Mouse (Mus musculus): ENCODE results near the gene Eif4e.

The Eif4e gene

DNA sequence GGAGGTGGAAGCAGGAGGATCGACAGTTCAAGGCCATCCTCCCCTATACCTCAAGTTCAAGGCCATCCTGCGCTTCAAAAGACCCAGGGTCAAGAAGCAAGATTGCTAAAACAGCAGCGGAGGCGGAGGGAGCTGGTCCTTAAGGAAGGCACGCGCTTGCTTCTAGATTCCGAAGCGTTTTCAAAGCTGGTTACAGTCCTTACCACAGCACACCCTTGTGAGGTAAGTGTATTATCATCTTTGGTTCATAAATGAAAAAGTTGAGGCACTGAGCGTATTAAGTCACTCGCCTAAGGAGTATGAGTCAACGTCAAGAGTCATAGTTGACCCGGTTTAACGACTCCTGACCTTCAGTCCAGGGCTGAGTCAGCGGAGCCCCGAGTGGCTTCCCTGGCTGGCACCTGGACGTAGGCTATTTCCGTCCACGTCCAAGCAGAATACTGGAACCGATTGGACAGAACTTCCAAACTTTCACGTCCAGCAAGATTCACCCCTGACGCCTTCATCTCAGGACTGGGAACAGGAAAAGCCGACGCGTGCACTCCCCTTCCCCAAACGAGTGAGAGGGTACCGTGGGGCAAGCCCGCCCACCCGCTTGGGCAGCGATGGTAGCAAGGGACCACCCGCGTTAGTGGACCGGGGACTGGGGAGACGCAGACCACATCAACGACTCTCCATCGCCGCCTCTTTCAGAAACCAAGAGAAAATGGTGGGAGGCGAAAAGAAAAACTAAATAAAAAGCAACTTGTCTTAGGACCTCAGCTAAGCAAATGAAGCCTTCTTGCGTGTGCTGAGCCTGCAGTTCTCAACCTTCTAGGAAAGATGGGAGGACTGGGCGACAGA, at the start of gene Eif4e:
Gene Eif4e, plus strand, starts transcription at position 107 of the 843 bp plus-strand sequence.
- DNase-seq (ENCODE audit: inconsistent age in 2 of 2, low spot score in 1 of 2) = peak; percentile 91 to 95

DNA sequence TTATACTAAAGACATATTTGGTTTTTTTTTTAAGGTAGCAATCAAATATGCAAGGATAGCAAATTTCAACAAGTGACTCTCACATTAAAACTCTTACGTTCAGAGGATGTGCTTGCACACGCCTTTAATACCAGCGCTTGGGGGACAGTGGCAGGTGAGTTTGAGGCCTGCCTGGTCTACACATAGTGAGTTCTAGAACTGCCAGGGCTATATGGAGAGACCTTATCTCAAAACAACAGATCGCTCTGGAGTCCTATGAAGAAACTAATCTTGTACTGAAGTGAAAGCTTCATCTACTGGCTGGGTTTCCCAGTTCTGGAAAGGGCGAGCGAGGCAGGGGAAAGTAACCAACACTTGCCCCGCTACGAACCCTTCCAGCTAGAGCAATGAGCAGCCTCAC, 46.5 kb upstream of the Eif4e start:
- no peak for DNase-seq (ENCODE audit: inconsistent age in 2 of 2, low spot score in 1 of 2)

DNA sequence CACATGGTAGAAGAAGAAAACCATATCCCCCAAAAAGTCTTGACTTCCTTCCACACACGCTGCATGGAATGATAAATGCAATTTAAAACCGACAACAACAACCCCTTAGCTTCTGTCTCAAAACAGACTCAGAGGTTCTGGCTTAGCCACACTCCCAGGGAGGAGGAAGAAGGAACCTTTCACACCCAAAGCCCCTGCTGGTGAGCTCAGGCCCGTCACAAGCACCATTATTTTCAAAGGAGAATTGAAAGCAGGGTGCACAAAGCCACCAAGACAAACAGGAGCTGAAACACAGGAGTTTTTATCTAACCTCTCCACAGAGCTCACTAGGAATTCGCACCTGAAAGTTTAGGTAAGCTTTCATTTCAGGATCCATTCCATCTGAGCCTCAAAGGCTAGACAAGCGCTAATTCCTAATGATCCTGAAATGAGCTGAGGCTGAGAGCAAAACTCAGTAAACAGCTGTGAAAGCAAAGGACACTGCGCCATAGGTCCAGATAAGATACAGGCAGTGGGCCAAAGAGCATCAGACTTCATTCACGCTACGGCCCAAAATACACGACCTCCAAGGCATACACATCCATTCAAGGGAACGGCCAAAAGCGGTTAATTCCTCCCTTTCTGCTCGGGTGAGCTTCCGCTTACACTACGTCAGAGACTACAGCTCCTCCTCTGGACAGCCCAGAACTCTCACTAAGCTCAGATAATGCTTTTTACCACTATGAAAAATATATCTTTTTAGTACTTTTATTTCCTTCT, 44.3 kb upstream of the Eif4e start:
- DNase-seq (ENCODE audit: inconsistent age in 2 of 2, low spot score in 1 of 2) = peak in 1 of 2 experiments; percentile 53

DNA sequence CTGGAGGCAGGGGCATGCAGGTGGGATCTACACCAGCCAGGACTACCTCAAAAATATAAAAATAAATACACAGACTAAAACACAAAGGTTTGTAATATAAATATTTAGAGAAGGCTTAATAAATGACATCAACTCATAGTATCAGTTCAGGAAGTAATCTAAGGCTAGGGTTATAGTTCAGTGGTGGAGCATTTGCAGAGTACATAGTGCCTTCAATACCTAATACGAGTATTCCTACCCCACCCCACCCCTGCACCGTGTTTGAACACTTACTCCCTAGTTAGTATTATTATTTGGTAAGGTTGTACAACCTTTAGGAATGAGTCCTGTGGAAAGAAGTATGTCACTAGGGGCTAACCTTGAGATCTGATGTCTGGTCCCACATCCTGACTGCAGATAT, 42.7 kb upstream of the Eif4e start:
- no peak for DNase-seq (ENCODE audit: inconsistent age in 2 of 2, low spot score in 1 of 2)

DNA sequence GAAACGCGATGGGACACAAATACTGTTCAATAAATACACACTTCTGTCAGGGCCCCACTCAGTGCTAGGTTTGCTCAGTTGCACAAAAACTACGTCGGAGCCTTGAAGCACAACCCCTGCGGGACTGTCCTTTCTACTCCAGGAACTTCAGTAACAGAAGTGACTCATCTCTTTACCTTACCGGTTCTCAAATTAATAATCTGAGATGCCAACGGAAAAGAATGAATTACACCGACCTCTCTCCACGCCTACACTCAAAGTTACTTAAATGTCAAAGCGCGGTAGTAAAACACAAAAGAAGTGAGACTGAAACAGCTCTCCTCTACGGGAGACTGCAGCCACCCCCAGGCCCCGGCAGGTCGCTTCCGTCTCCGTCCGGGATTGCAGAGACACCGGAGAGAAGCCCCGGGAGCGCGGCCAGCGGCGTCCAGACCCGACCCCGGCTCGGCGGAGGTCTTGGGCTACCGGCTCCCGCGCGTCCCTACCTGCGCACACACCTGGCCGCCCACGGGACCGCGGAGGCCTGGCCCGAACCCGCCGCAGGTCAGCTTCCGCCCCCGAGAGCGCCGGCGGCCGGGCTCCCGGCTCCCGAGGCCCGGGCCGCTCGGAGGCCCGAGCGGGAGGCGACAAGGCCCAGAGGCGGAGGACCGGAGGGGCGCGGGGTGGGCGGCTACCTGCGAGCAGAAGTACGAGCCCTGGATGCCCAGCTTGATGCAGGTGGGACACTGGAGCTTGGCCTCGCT, 37.2 kb upstream of the Eif4e start:
- no peak for DNase-seq (ENCODE audit: inconsistent age in 2 of 2, low spot score in 1 of 2)

DNA sequence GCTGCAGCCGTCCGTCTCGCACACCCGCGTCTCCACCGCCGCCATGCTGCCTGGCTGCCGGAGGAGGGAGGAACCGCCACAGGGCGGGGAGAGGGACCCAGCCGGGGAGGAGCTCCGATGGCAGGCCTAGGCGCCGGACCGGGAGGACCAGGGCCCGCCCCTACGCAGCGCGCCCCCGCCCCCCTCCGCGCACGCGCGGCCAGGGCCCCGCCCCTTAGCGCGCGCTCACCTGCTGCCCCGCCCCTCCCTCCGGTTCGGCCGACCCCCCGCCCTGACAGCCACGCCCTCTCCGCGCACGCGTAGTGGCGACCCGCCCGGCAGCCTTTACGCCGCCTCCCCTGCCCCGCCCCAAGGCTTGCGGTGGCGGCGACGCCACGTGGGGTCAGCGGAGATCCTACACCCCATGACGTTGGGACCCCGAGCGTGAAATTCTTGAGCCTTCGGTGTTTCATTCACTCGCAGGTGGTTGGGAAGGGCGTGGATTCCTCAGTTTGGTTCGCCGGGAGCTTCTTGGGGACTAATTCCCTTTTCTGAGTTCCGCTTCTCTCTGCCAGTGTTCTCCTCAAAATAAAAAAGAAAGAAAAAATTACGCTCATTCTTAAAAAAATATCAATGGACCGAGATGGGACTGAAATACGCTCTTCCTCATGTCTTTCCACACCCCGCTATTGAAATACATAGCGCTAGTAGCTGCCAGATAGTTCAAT, 36.5 kb upstream of the Eif4e start, which contains the start of gene Metap1:
Gene Metap1, minus strand, starts transcription at position 189 of the 707 bp plus-strand sequence.
- peak; percentile 97 to 99 for DNase-seq (ENCODE audit: inconsistent age in 2 of 2, low spot score in 1 of 2)

DNA sequence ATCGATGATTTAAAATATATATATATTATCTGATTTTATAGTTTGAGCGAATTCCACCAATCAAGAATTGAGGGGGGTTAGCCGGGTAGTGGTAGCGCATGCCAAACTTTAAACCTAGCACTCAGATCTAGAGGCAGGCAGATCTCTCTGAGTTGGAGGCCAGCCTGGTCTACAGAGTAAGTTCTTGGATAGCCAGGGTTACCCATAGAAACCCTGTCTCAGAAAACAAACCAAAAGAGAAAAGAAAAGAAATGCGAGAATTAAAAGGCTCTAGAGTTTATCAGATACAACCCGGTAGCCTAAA, 36.0 kb upstream of the Eif4e start:
- no peak for DNase-seq (ENCODE audit: inconsistent age in 2 of 2, low spot score in 1 of 2)

DNA sequence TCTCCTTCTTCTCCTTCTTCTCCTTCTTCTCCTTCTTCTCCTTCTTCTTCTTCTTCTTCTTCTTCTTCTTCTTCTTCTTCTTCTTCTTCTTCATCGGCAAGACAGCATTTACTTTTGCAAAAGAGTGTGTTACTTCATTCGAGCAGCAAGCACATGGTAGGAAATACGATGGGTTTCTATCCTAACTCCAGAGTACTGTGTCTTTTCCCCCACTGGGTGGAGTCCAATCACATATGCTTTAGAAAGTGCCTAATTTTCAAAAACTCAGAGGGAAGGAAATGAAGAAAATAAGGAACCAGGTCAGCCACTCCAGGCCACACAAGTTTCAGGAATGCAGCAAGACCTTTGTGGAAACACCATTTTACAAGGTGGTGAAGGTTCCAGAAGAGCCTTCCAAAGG, 32.3 kb upstream of the Eif4e start:
- DNase-seq (ENCODE audit: inconsistent age in 2 of 2, low spot score in 1 of 2) = no peak

DNA sequence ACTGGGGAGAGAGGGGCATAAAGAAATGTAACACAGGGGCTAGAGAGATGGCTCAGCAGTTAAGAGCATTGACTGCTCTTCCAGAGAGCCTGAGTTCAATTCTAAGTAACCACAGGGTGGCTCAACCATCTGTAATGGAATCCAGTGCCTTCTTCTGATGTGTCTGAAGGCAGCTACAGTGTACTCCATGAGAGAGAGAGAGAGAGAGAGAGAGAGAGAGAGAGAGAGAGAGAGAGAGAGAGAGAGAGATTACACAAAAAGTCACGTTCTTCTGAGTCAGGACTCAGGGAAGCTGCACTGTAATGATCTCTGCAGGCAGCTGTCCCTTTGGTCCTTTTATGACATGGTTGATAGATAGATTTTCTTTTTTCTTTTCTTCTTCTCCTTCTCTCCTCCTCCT, 31.4 kb upstream of the Eif4e start:
- DNase-seq (ENCODE audit: inconsistent age in 2 of 2, low spot score in 1 of 2) = no peak

DNA sequence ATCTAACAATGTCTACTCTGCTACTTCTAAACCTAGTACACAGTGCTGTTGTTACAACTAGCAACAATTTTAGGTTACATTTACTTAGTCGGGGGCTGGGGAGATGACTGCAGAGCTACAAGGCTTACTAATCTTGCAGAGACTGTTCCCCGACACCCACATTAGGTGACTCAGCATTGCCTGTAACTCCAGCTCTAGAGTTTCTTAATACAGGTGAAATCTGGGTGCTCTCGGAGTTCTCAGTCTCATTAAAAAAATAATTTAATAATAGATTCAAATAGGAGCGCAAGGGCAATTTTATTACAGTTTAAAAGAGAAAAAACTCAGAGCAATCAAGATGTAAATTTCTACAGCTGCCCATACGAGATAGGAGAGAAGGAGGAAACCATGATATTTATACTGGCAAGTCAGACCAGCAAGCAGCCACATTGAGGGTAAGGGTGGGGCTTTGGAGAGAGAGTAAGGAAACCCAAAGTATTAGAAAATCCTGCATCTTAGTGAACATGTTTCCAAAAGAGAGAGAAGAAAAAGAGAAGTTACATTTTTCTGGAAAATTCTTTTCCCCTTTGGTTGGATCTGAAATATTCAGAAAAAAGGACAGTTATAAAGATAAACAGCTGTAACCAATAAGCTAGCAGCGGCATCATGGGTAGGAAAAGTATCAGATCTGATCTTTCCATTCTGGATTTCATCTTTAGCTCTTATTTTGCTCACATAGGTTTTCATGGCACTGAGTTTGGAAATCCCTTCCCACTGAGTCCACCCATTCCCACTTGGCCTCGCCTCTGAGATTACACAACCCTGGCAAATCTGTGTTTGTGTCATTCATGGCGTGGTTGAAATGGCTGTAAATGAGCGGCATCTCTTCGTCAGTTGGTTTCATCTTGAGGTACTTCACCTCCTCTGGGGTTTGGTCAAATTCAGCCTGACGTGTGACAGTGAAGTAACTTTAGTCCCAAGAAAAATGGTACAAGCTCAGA, 30.5 kb upstream of the Eif4e start:
- DNase-seq (ENCODE audit: inconsistent age in 2 of 2, low spot score in 1 of 2) = no peak

DNA sequence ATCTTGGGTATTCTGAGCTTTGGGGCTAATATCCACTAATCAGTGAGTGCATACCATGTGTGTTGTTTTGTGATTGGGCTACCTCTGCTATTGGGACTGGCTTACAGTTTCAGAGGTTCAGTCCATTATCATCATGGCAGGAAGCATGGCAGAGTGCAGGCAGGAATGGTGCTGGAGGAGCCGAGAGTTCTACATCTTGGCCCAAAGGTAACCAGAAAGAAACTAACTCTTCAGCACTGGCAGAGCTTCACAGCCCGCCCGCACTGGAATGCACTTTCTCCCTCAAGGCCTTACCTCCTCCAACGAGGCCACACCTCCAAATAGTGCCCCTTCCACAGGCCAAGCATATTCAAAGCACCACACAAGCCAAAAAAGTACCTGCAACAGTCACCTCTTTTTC, 27.2 kb upstream of the Eif4e start:
- no peak for DNase-seq (ENCODE audit: inconsistent age in 2 of 2, low spot score in 1 of 2)

DNA sequence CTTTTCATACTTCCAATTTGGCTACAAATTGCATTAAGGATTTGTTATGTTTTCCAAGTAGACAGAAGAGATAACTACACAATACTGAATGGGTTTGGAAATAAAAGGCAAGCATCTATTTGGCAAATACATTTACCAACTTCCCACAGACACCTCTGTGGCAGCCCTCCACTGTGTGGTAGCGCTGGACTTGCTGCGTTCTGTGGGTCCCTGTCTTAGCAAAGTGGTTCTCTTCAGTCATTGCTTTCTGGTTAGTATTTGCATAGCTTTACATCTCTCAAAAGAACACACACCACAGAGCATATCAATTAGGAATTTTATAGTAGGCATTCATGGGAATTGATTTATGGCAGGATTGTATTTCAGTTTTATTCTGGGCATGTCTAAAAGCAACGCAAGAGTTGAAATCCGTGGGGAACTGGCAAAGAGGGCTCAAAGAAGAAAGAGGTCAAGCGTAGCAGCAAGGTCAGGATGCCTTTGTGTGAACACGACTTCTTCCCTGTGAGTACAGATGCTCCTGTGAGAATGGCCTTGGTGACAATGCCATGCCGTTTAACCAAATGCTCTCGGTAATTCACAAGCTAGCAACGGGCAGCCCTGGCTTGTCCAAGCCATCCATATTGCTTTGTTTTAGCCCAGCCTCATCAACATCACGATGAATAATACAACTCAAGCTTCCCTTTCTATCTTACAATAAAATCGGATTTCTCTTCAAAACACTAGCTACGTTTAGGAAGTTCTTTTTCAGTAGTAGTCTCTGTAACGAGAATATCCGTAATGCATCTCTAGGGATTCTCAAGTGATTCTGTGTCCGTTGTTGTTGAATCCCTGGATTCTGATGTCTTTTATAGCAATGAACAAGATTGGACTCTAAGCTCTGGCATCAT, 25.9 kb upstream of the Eif4e start:
- DNase-seq (ENCODE audit: inconsistent age in 2 of 2, low spot score in 1 of 2) = no peak

DNA sequence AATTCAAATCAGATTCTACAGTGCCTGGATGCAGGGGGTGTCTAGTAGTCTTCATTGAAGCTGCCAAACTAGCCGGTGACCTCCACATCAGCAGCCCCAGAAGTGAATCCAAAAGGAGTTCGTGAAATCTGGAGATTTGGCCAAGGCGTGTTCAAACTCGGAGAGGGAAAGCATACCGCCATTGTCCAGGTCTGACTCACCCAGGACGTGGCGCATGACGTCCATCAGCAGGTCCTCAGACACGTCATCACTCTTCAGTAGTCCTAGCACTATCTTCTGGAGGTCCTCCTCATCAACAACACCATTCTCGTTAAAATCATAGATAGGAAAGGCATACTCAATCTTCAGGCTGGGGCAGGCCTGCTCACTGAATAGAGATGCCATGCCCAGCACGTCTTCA, 22.2 kb upstream of the Eif4e start:
- DNase-seq (ENCODE audit: inconsistent age in 2 of 2, low spot score in 1 of 2) = no peak

DNA sequence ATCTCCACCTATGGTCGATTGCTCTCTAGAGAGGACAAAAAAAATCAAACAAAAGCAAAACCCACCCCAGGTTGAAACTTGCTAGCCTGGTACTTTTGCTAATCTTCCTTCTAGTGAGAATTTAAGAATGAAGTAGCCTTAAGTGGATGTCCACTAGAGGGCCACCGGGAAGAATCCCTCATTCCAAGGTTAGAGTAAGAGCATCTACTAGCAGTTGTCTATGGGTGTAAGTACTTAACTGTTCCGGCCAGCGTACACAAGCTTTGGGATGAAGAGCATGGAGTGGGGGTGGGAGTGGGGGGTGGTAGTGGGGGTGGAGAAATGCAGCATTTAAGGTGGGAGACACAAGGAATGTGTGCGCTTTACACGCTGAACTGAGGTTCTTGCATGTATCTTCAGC, 19.2 kb upstream of the Eif4e start:
- peak; percentile 31 to 81 for DNase-seq (ENCODE audit: inconsistent age in 2 of 2, low spot score in 1 of 2)

DNA sequence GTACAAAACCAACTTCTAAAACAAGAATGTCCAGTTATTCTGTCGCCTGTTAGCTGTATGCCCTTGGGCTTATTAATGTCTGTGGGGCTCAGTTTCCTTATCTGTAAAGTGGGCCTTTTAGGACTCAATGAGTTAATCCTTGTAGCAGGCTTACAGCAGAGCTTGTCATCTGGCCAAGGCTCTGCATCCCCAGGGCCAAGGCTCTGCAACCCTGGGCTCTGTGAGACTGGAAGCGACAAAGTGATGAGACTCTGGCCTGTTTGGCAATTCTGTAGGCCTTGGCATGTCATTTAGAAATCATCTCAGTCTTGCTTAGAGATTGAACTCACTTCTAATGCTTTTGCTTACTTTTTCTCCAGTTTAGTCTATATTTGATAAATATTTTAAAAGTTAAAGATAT, 16.4 kb upstream of the Eif4e start:
- DNase-seq (ENCODE audit: inconsistent age in 2 of 2, low spot score in 1 of 2) = peak in 1 of 2 experiments; percentile 81

DNA sequence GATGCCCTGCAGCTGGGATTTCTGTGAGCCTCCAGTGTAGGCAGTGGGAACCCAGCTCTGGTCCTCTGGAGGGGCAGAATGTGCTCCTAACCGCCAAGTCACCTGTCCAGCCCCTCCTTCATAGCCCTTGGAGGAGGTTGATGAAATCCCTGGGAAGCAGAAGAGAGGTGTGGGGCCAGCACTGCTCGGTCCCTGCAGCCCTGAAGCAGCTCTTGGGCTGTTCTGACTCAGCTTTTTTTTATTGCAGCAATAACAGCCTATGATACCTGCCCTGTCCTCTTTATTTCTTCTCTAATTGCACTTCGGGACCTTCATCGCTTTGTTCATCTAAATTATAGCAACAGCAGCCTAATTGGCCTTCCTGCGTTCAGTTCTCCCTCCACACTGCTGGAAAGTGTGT, 15.5 kb upstream of the Eif4e start:
- no peak for DNase-seq (ENCODE audit: inconsistent age in 2 of 2, low spot score in 1 of 2)

DNA sequence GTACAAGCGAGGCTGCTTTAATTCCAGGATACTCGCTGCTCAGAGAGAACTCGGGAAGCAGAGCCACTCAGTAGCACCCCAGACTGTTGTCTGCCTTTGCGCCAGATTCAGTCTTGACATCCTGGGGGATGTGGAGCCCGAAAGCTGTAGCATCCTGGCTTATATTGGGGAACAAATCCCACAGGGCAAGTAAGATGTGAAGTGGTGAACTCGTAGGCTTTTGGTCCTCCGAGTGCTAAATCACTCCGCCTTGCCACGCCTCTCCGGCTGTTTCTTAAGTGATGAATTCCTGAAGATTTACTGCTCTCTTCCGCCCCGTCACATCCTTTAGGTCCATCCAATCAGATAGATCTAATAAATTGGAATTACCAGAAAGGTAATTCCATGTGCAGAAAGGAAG, 12.7 kb upstream of the Eif4e start:
- no peak for DNase-seq (ENCODE audit: inconsistent age in 2 of 2, low spot score in 1 of 2)

DNA sequence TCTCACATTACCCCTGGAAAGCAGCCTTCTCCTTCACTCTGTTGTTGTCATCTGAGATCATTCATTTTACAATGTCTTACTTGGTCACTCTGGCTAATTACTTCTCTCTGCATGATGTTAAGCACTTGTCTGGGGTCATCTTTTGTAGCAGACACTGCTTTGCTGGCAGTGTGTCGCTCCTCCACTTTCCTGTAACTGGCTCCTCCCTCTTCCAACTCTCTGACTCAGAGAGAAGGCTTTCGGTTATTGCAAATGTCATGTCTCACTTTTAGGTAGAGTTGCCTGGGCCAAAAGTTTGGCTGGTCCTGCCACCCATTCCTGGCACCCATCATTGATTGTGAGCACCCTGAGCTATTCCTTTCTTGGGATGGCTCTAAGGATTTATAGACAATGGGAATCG, 11.2 kb upstream of the Eif4e start:
- DNase-seq (ENCODE audit: inconsistent age in 2 of 2, low spot score in 1 of 2) = peak in 1 of 2 experiments; percentile 70
